Mouse (Mus musculus): Measurements from ENCODE around the gene Zfp1. TPM values are rescaled to one million over a fixed set of nuclear protein-coding genes. Genes with fewer than 3 reads are reported as not detected.

Gene Zfp1
- total and polyA plus RNA-seq, 2 experiments from 2014 or later = 15.0 to 21.0 TPM

- DNase-seq (ENCODE audit: low spot score) = no peak
- Histone ChIP-seq H3K36me3 (ENCODE audit: insufficient read depth, low read length) (no peaks in the 10 kb centered on the region), H3K4me1 (ENCODE audit: insufficient read depth, low read length) (no peaks in the 10 kb centered on the region), H3K9ac (replicated peaks; ENCODE audit: low read length) (no peak overlapping the region), H3K9me3 (ENCODE audit: low read length) (no peaks in the 10 kb centered on the region), H3K4me2 (ENCODE audit: low read depth, low read length) (no peak overlapping the region), H3K27ac (no peak overlapping the region), H3K4me3 (ENCODE audit: low read length) (no peak overlapping the region), H3K27me3 (ENCODE audit: insufficient read depth, low read length) (no peaks in the 10 kb centered on the region)
- 74% methylated on average over 12 of the region's 12 CpGs for WGBS
- TF ChIP-seq CTCF (IDR thresholded peaks at IDR 0.05; ENCODE audit: low read depth) = no peak
- ATAC-seq = no peak
These were observed 18.9 kb upstream of the Zfp1 start for GRCm38 (mm10) chr8:111624081-111624852.

- Histone ChIP-seq H3K36me3 (ENCODE audit: insufficient read depth, low read length) (no peaks in the 10 kb centered on the region), H3K9me3 (ENCODE audit: low read length) (no peaks in the 10 kb centered on the region), H3K4me1 (ENCODE audit: insufficient read depth, low read length) (peaks cover under 1% of the 10 kb centered on the region; the same call in 1 of the 2 replicates), H3K9ac (replicated peaks; ENCODE audit: low read length) (no peak overlapping the region), H3K4me3 (ENCODE audit: low read length) (no peak overlapping the region), H3K27me3 (ENCODE audit: insufficient read depth, low read length) (no peaks in the 10 kb centered on the region), H3K27ac (no peak overlapping the region), H3K4me2 (ENCODE audit: low read depth, low read length) (no peak overlapping the region)
- DNase-seq (ENCODE audit: low spot score) = no peak
- no peak for ATAC-seq
- TF ChIP-seq CTCF (IDR thresholded peaks at IDR 0.05; ENCODE audit: low read depth) = no peak
- WGBS = 92% methylated on average over 10 of the region's 10 CpGs
These were observed 18.4 kb upstream of the Zfp1 start for GRCm38 (mm10) chr8:111624853-111625221.

- Histone ChIP-seq H3K4me1 (ENCODE audit: insufficient read depth, low read length) (peaks cover 3% of the 10 kb centered on the region; the same call in 1 of the 2 replicates), H3K4me2 (ENCODE audit: low read depth, low read length) (no peak overlapping the region), H3K4me3 (ENCODE audit: low read length) (no peak overlapping the region), H3K27me3 (ENCODE audit: insufficient read depth, low read length) (no peaks in the 10 kb centered on the region), H3K36me3 (ENCODE audit: insufficient read depth, low read length) (no peaks in the 10 kb centered on the region), H3K27ac (no peak overlapping the region), H3K9me3 (ENCODE audit: low read length) (no peaks in the 10 kb centered on the region), H3K9ac (replicated peaks; ENCODE audit: low read length) (no peak overlapping the region)
- DNase-seq (ENCODE audit: low spot score) = peak; percentile 83
- no peak for ATAC-seq
- 37% methylated on average over 6 of the region's 6 CpGs for WGBS
- TF ChIP-seq CTCF (IDR thresholded peaks at IDR 0.05; ENCODE audit: low read depth) = peak; percentile 89
These were observed 17.3 kb upstream of the Zfp1 start for GRCm38 (mm10) chr8:111625694-111626527.

GRCm38 (mm10) chr8:111626528-111626820, 16.7 kb upstream of the Zfp1 start:
- H3K36me3 ChIP-seq (ENCODE audit: insufficient read depth, low read length) = no peaks in the 10 kb centered on the region
- no peak for TF ChIP-seq CTCF (IDR thresholded peaks at IDR 0.05; ENCODE audit: low read depth)
- H3K4me3 ChIP-seq (ENCODE audit: low read length) = no peak overlapping the region
- no peak for DNase-seq (ENCODE audit: low spot score)
- no peaks in the 10 kb centered on the region for H3K9me3 ChIP-seq (ENCODE audit: low read length)
- no peak overlapping the region for H3K4me2 ChIP-seq (ENCODE audit: low read depth, low read length)
- no peak overlapping the region for H3K9ac ChIP-seq (replicated peaks; ENCODE audit: low read length)
- WGBS = 79% methylated on average over 8 of the region's 8 CpGs
- H3K4me1 ChIP-seq (ENCODE audit: insufficient read depth, low read length) = peaks cover 3% of the 10 kb centered on the region; the same call in 1 of the 2 replicates
- no peak overlapping the region for H3K27ac ChIP-seq
- ATAC-seq = no peak
- no peaks in the 10 kb centered on the region for H3K27me3 ChIP-seq (ENCODE audit: insufficient read depth, low read length)

GRCm38 (mm10) chr8:111626933-111627332, 16.3 kb upstream of the Zfp1 start:
- Histone ChIP-seq H3K4me3 (ENCODE audit: low read length) (no peak overlapping the region), H3K4me1 (ENCODE audit: insufficient read depth, low read length) (peaks cover 3% of the 10 kb centered on the region; the same call in 1 of the 2 replicates), H3K9me3 (ENCODE audit: low read length) (no peaks in the 10 kb centered on the region), H3K27ac (no peak overlapping the region), H3K9ac (replicated peaks; ENCODE audit: low read length) (no peak overlapping the region), H3K27me3 (ENCODE audit: insufficient read depth, low read length) (no peaks in the 10 kb centered on the region), H3K4me2 (ENCODE audit: low read depth, low read length) (no peak overlapping the region), H3K36me3 (ENCODE audit: insufficient read depth, low read length) (no peaks in the 10 kb centered on the region)
- 87% methylated on average over 14 of the region's 14 CpGs for WGBS
- no peak for DNase-seq (ENCODE audit: low spot score)
- no peak for ATAC-seq
- no peak for TF ChIP-seq CTCF (IDR thresholded peaks at IDR 0.05; ENCODE audit: low read depth)

GRCm38 (mm10) chr8:111627923-111628322, 15.3 kb upstream of the Zfp1 start:
- no peaks in the 10 kb centered on the region for H3K9me3 ChIP-seq (ENCODE audit: low read length)
- WGBS = 98% methylated on average over 9 of the region's 9 CpGs
- no peaks in the 10 kb centered on the region for H3K36me3 ChIP-seq (ENCODE audit: insufficient read depth, low read length)
- DNase-seq (ENCODE audit: low spot score) (no peak), ATAC-seq (no peak)
- peaks cover 3% of the 10 kb centered on the region; the same call in 1 of the 2 replicates for H3K4me1 ChIP-seq (ENCODE audit: insufficient read depth, low read length)
- H3K4me2 ChIP-seq (ENCODE audit: low read depth, low read length) = no peak overlapping the region
- no peak for TF ChIP-seq CTCF (IDR thresholded peaks at IDR 0.05; ENCODE audit: low read depth)
- no peak overlapping the region for H3K4me3 ChIP-seq (ENCODE audit: low read length)
- no peak overlapping the region for H3K9ac ChIP-seq (replicated peaks; ENCODE audit: low read length)
- no peaks in the 10 kb centered on the region for H3K27me3 ChIP-seq (ENCODE audit: insufficient read depth, low read length)
- no peak overlapping the region for H3K27ac ChIP-seq

All from hindbrain, postnatal 0 days (tissue).